Mouse (Mus musculus): ENCODE data around the gene Tpbgl.

The Tpbgl gene

DNA sequence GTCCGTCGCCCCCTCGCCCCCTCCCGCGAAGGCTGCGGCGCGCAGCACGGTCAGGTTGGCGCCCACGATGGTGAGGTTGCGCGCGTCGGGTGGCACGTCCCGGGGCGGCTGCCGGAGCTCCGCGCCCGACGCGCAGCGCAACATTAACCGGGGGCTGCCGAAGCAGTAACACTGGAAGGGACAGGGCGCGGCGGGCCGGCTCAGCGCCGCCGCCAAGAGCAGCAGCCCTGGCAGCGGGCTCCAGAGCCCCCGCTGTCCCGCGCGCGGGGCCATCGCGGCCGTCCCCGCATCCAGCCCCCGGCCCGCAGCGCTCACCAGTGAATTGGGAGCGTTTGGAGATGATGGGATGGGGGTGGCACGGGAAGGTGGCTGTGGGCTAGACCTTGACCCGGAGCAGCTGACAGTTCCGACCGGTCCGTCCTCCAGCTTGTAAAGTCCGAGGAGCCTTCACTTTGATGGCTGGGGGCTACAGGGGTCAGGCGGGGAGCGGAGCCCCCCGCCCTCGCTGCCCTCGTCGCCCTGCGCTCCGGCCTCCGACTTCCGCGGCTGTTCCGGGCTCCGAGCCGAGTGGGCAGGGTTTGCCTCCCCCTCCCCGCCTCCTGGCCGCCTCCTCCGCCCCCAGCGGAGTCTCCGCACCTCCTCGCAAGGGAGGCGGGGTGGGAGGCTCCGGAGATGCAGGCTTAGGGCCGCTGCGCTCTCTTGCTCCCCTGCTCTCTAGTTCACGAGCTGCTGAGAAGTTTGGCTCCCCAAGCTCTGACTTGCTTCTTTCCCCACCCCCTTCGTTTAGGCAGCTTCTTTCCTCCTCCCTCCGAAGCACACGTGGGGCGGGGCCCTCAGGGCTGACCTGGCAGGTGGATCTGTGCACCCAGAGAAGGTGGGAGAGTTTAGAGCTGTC, at the start of gene Tpbgl:
Gene Tpbgl (minus strand): TSS at position 728 of the 895 bp plus-strand sequence.
- DNase-seq (ENCODE audit: low spot score) = no peak

DNA sequence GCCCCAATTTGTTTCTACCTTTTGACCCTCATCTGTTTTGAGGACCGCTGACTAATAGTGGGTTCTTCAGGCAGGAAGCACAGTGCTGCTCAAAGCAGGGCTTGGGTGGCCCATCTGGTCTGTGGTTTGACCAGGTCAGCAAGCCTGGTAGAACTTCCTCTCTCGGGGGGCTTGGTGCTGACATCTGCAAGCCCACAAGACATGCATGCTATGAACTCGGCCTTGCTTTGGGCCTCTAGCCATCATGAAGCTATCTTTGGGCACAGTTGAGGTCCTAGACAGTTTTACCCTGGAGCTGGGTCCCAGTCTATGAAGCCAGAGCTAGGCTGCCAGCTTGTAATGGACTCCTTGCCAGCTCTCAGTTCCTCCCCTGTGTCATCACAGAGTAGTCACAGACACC, 48.0 kb upstream of the Tpbgl start:
- no peak for DNase-seq (ENCODE audit: low spot score)

DNA sequence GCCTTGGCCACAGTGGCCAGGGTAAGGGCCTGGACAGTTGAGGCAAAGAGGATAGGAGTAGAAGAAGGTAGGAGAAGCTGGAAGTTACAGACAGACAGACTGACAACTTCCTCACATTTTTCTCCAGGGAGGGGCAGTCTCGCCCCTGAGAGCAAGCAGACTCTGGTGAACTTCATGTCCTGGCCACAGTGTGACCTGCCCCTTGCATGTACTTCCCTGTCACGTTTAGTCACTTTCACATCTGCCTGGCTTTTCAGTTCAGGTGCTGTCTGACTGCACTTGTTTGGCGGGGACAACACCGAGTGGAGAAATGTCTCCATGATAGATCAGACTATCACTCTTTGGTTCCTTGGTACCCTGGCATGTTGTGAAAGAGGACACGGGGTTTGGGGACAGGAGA, 47.3 kb upstream of the Tpbgl start:
- no peak for DNase-seq (ENCODE audit: low spot score)

DNA sequence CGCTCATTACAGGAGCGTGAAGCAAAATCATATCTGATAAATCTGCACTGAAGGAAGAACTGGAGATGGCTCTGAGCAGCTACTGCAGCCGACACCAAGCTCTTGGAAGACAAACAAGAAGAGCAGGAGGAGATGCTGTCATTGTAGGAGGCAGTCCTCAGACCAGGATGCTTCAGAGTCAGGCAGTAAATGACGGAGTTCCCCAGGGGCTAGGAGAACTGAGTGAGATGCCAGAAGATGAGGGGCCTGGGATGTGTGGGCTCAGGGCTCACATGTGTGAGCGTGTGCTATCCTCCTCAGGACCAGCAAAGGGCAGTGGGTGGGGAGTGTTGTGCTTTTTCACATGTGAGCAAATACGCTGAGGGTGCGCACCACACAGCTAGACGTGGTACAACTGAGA, 46.3 kb upstream of the Tpbgl start:
- DNase-seq (ENCODE audit: low spot score) = no peak

GRCm38 (mm10) chr7:99671544-99672435, 44.9 kb upstream of the Tpbgl start:
- no peak for DNase-seq (ENCODE audit: low spot score)

GRCm38 (mm10) chr7:99670915-99671314, 44.0 kb upstream of the Tpbgl start:
- DNase-seq (ENCODE audit: low spot score) = no peak

DNA sequence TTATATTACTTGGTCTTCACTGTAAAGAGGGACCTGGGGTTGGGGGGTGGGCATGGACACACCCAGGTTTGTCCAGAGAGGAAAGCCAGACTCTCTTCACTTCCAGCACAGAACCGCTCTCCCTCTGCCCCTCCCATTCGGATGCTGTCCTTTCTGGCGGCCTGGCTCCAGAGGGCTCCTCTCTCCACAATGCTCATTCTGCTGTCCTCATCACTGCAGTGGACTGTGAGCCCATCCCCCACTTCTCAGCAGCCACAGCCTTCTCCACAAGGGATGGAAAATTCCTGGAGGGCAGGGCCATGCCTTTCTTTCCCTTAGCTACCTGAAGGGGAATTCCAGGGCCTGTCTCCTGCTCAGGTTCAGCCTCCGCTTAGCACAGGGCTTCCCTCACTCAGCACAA, 41.9 kb upstream of the Tpbgl start:
- no peak for DNase-seq (ENCODE audit: low spot score)

DNA sequence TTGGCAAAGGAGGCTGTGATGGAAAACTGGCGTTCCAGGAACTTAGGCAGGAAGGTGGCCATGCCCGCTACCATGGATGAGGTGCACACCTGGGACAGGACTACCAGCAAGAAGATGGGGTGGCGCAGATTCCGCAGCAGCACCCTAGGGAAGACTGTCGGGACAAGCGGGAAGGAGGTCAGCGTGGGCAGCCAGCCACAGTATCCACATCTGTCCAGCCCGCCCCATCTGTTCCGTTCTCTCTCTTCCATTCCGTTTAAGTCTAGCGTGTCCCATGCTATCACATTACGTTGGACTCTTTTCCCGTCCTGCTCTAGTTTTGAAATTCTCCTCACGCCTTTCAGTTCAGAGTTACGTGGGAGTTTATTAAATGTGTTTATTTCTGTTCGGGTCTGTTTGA, 40.2 kb upstream of the Tpbgl start:
- no peak for DNase-seq (ENCODE audit: low spot score)

DNA sequence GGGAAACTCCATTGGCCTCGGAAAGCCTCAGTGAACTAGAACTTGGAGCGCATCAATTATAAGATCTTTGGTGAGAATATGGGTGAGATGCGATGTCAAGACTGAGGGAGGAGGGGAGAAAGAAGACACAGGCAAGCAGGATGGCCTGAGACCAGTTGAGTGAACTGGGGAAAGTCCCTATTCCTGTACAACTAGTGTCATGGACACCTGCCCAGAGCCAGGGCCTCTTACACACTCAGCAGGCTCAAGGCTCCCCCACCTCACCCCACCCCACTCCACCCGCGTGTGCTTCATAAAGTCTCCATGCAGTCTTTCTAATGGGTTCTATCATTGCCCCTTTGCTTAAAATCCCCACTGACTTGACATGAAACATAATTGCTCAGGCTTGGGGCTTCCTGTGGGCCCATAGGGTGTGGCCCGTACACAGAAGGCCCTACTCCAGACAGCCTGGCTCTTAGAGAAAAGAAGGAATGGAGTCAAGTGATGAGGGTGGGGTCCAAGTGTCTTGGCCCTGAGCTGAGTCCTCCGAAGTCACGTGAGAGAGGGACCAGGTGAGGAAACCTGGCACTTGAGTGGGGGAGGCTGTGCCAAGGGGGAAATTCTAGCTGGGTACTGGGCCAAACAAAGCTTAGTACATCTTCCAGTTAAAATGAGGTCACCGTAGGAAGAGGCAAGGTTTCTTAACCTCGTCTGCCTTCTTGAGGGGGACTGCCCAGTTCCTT, 39.0 kb upstream of the Tpbgl start:
- DNase-seq (ENCODE audit: low spot score) = no peak

DNA sequence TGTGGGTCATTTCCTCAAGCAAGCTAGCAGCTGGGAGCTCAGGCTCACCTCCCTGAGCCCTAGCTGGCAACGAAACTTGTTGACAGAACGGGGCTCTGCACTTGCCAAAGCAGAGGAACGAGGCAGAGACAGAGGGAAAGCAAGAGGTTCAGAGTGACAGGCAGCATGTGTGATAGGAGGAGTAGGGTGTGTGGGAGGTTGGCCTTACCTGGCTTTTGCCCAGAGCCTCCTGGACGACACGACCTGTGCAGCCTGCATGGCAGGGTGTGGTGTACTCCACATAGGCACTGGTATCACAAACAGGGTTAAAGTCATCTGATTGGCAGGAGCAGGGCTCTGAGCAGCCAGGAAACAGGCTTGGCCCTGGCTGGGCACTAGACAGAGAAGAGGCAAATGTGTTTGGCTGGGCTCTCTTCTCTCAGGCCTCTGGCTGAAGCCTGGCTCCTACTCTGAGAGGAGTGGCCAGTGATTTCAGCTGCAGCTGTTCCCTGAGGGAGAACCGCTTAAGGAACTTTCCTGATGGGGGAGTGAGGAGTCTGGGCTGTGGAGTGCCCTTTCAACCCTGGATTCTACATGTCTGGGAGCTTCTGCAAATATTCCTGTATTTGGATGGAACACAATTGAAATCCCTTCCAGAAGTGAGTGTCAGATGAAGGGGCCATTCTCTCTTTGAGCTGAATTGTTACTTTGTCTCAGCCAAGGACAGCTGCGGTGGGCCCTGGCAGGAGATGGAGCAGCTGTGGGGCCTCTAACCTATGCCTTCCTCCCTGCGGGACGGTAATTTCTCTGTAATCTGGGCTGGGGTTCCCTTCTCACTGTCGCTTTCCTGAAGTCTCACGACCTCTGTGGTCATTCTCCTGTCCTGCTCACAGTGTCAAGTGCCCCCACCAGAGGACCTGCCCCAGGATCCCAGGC, 37.9 kb upstream of the Tpbgl start:
- no peak for DNase-seq (ENCODE audit: low spot score)

DNA sequence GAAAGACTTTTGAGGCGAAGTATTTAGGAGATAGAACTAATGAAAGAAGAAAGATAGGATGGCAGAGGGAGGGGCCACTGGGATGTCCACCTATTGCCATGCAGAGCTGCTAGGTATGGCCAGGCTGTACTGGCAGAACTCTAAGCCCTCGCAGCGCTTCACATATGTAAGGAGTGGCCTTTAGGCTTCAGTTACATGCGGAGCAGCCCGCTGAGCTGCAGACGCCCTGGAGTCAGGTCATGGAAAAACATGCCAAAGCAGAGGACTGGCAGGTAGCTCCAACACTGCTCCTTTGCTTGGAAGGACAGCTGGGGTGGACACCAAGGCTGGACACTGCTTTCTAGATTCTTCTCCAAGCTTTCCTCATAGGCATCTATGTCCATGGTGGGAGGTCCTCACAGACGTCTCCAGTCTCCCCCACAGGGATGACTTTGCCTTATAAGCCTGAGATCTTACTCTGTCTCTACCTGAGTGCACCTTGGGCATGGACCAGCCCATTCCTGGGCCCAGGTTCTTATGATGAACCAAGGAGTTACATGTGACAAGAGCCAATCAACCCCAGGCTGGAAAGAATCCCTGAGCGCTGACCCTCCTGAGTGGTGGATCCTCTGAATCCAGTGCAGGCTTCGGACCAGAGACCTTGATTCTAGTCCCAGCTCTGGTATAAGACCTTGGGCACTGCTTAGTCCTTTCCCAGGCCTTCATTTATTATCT, 36.8 kb upstream of the Tpbgl start:
- DNase-seq (ENCODE audit: low spot score) = no peak

DNA sequence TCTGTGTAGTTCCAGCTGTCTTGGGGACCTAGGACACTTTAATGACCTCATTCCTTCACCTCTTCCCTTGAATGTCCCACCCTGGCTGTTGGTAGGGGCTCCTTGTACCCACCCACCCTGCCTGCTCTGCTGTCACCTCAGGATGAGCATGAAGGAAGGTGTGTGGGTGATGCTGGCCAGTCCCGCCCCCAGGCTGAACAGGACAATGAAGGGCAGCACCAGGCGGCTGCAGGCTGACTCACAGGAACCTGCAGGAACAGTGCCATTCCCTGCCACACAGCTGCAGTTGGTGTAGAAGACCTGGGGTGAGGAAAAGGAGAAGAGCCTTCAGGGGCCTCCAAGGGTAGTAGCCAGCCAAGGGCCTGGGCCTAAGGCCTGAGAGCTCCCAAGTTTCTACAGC, 35.4 kb upstream of the Tpbgl start:
- DNase-seq (ENCODE audit: low spot score) = no peak

DNA sequence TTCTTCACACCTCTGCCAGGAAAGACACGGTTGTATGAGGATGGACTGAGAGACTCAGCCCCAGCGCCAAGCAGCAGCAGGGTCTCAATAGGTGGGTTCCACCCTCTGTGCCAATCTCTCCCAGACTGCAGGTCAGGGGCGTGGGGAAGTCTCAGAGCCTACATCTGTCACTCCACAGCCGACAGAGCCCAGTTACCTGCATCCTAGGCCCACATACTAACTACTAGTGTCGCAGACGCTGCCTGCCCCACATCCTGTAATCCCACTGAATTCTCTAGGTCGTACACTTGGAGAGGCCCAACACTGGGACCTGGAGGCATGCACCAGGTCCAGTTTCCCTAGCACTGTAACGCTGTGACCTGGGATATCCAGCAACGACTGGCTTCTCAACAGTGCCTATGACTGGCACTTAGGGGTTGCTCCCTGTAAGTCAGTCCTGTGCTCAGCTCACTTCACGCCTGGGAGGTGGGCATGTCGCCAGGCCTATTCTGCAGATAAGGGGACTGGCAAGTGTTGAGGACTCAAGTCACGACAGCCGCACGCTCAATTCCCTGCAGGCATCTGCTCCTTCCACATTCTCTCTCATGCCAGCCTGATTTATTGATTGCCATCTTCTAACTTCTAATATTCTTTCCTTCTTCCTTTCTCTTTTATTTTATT, 34.8 kb upstream of the Tpbgl start:
- no peak for DNase-seq (ENCODE audit: low spot score)

- DNase-seq (ENCODE audit: low spot score) = no peak
Measured at GRCm38 (mm10) chr7:99661071-99661470, 34.2 kb upstream of the Tpbgl start.

- peak; percentile 40 for DNase-seq (ENCODE audit: low spot score)
Measured at GRCm38 (mm10) chr7:99659379-99660029, 32.6 kb upstream of the Tpbgl start.

- DNase-seq (ENCODE audit: low spot score) = no peak
Measured at GRCm38 (mm10) chr7:99654244-99654643, 27.3 kb upstream of the Tpbgl start.

DNA sequence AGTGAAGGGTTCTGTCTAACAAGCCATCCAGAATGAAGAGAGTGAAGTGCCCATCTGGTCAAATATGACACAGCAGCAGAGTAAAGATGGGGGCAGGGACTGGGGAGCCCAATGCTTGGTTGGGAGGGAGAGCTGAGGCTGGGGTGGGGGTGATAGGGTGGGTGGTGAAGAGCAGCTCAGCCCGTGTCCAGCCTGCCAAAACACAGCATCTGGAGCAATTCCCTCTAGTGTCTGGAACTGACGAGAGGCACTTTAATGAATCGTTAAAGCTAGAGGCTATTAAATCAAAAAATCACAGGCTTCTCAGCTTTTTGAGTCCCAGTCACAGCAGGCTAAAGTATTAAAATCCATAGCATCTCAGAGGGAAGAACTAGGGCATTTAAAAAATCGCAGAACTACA, 22.7 kb upstream of the Tpbgl start:
- DNase-seq (ENCODE audit: low spot score) = no peak

DNA sequence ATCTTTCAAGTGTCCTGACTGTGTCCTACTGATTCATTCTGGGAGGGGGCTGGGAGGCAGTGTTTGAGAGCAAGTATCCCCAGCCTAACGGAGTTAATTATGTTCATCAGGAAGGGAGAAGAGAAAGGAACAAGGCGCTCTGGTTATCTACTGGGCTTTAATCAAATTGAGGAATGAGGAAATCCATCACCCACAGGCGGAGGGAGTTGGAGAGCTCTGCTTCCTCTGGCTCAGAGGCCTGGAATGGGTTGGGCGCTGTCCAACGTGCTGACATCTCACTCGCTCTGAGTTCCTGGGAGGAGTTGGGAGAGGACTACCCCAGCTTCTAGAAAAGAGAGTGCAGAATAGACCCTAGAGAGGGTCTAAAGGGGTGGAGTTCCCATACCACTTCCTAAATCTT, 21.7 kb upstream of the Tpbgl start:
- DNase-seq (ENCODE audit: low spot score) = no peak

- no peak for DNase-seq (ENCODE audit: low spot score)
Measured at GRCm38 (mm10) chr7:99644701-99645100, 17.8 kb upstream of the Tpbgl start.

DNA sequence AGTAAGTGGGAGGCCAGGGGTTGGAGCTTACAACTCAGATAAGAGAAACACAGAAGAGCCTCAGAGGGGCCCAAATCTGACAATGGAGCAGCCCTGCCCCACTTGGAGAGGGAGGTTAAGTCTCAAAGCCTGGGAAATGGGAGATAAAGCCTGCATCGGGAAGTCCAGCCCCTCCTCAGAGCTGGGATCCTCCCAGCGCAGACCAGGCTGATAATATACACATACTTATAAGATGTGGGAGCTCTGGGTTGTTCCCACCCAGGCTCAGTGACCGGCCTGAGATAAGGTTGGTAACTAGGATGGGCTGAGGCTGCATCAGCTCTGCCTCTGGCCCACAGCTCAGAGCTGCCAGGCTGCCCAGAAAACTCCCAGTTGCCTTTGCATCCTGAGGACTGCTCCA, 15.2 kb upstream of the Tpbgl start:
- no peak for DNase-seq (ENCODE audit: low spot score)
